In genomic region chrX:7604879-7605574, GRCm38 (mm10) we compare ENCODE assay signal across 7 mouse cellular contexts. TPM values are rescaled to one million over a fixed set of nuclear protein-coding genes. Genes with fewer than 3 reads are reported as not detected.
DNase-seq lines count a peak whose midpoint lies in the region; ATAC-seq and TF ChIP-seq lines count a peak whose summit lies in the region.

TSS of gene Ccdc22 (minus strand) at chrX:7605517.

- H3K9me3 ChIP-seq in embryonic facial prominence, embryonic 12.5 days = no peaks in the 10 kb centered on the region
- no peaks in the 10 kb centered on the region for H3K9me3 ChIP-seq in limb, embryonic 12.5 days
- no peaks in the 10 kb centered on the region for H3K9me3 ChIP-seq in midbrain, embryonic 15.5 days

- no peak within 1 kb of the TSS for H3K27ac ChIP-seq in embryonic facial prominence, embryonic 12.5 days
- no peak within 1 kb of the TSS for H3K27ac ChIP-seq in kidney, adult 2 months (ENCODE audit: insufficient read depth, low read depth, low read length)
- H3K27ac ChIP-seq in limb, embryonic 12.5 days = no peak within 1 kb of the TSS
- peak within 1 kb of the TSS; percentile 76 for H3K27ac ChIP-seq in midbrain, embryonic 15.5 days
- H3K27ac ChIP-seq in spleen, adult 2 months (ENCODE audit: insufficient read depth, low read length) = no peak within 1 kb of the TSS

- peak; percentile 80 for DNase-seq in adrenal gland, postnatal 25 days
- DNase-seq in heart, adult 18-20 months = peak; percentile 90 to 91
- peak; percentile 93 for DNase-seq in kidney, adult 2 months
- peak; percentile 57 to 79 for DNase-seq in spleen, adult 2 months (ENCODE audit: low read depth in 1 of 2, low spot score in 2 of 2)

- WGBS in embryonic facial prominence, embryonic 12.5 days = 24% methylated on average over 28 of the region's 28 CpGs
- under 1% methylated on average over 28 of the region's 28 CpGs for WGBS in kidney, adult 2 months
- 18% methylated on average over 28 of the region's 28 CpGs for WGBS in limb, embryonic 12.5 days
- WGBS in midbrain, embryonic 15.5 days = 22% methylated on average over 28 of the region's 28 CpGs
- WGBS in spleen, adult 2 months = 25% methylated on average over 28 of the region's 28 CpGs

- ATAC-seq in embryonic facial prominence, embryonic 12.5 days (ENCODE audit: insufficient number of reproducible peaks, insufficient read depth, low FRiP score, low TSS enrichment) = peak; percentile 90
- peak; percentile 88 for ATAC-seq in limb, embryonic 12.5 days (ENCODE audit: insufficient number of reproducible peaks, insufficient read depth, low FRiP score, low TSS enrichment, low read depth)
- ATAC-seq in midbrain, embryonic 15.5 days (replicated peaks) = peak; percentile 91

- no peak for TF ChIP-seq CTCF in kidney, adult 2 months (conservative IDR thresholded peaks at IDR 0.05; ENCODE audit: insufficient read depth, insufficient read length, low read depth, low read length)
- TF ChIP-seq CTCF in spleen, adult 2 months (IDR thresholded peaks at IDR 0.05; ENCODE audit: extremely low read depth, insufficient read depth, insufficient read length, insufficient replicate concordance) = no peak

- H3K4me2 ChIP-seq in embryonic facial prominence, embryonic 12.5 days (replicated peaks) = peak within 1 kb of the TSS; percentile 50
- peak within 1 kb of the TSS; percentile 54 for H3K4me2 ChIP-seq in limb, embryonic 12.5 days
- peak within 1 kb of the TSS; percentile 50 for H3K4me2 ChIP-seq in midbrain, embryonic 15.5 days

- no peak for TF ChIP-seq POLR2A in kidney, adult 2 months (IDR thresholded peaks at IDR 0.05; ENCODE audit: low read depth, low read length)
- no peak for TF ChIP-seq POLR2A in spleen, adult 2 months (IDR thresholded peaks at IDR 0.05; ENCODE audit: low read depth, low read length)

- H3K4me3 ChIP-seq in embryonic facial prominence, embryonic 12.5 days = peak within 1 kb of the TSS; percentile 45
- peak within 1 kb of the TSS; percentile 91 for H3K4me3 ChIP-seq in kidney, adult 2 months (ENCODE audit: insufficient read depth, low read depth, low read length)
- H3K4me3 ChIP-seq in limb, embryonic 12.5 days (replicated peaks) = peak within 1 kb of the TSS; percentile 43
- H3K4me3 ChIP-seq in midbrain, embryonic 15.5 days = peak within 1 kb of the TSS; percentile 50
- peak within 1 kb of the TSS; percentile 66 for H3K4me3 ChIP-seq in spleen, adult 2 months (ENCODE audit: extremely low read depth, insufficient read depth, insufficient read length)

- no peaks in the 10 kb centered on the region for H3K36me3 ChIP-seq in embryonic facial prominence, embryonic 12.5 days
- H3K36me3 ChIP-seq in kidney, adult 2 months (ENCODE audit: control insufficient read depth, insufficient read depth, low read length) = no peaks in the 10 kb centered on the region
- H3K36me3 ChIP-seq in limb, embryonic 12.5 days = no peaks in the 10 kb centered on the region
- no peaks in the 10 kb centered on the region for H3K36me3 ChIP-seq in midbrain, embryonic 15.5 days (replicated peaks)
- H3K36me3 ChIP-seq in spleen, adult 2 months (ENCODE audit: control insufficient read depth, insufficient read depth, low read length) = no peaks in the 10 kb centered on the region

- no peaks in the 10 kb centered on the region for H3K4me1 ChIP-seq in embryonic facial prominence, embryonic 12.5 days
- peaks cover 4% of the 10 kb centered on the region; the same call in 1 of the 2 replicates for H3K4me1 ChIP-seq in kidney, adult 2 months (ENCODE audit: control insufficient read depth, insufficient read depth, low read length)
- no peaks in the 10 kb centered on the region for H3K4me1 ChIP-seq in limb, embryonic 12.5 days (replicated peaks)
- H3K4me1 ChIP-seq in midbrain, embryonic 15.5 days = peaks cover 13% of the 10 kb centered on the region; the same call in 1 of the 2 replicates
- H3K4me1 ChIP-seq in spleen, adult 2 months (ENCODE audit: control insufficient read depth, insufficient read depth, insufficient read length) = no peaks in the 10 kb centered on the region; the same call in 1 of the 2 replicates

- H3K27me3 ChIP-seq in embryonic facial prominence, embryonic 12.5 days = no peaks in the 10 kb centered on the region
- no peaks in the 10 kb centered on the region for H3K27me3 ChIP-seq in kidney, adult 2 months (replicated peaks; ENCODE audit: control insufficient read depth, insufficient read depth, low read length)
- peaks cover 5% of the 10 kb centered on the region; the same call in 1 of the 2 replicates for H3K27me3 ChIP-seq in limb, embryonic 12.5 days
- no peaks in the 10 kb centered on the region for H3K27me3 ChIP-seq in midbrain, embryonic 15.5 days (replicated peaks)
- H3K27me3 ChIP-seq in spleen, adult 2 months (ENCODE audit: control insufficient read depth, insufficient read depth, low read length) = no peaks in the 10 kb centered on the region

- peak within 1 kb of the TSS; percentile 47 for H3K9ac ChIP-seq in embryonic facial prominence, embryonic 12.5 days
- no peak within 1 kb of the TSS; the same call in 1 of the 2 replicates for H3K9ac ChIP-seq in limb, embryonic 12.5 days (replicated peaks)
- peak within 1 kb of the TSS; percentile 46 for H3K9ac ChIP-seq in midbrain, embryonic 15.5 days

RNA-seq across cellular contexts. Expression of gene Ccdc22, which starts in this region (rescaled TPM):
- total RNA-seq in adrenal gland, postnatal 25 days (2021) = 30.3 and 32.3 TPM in 2 replicates
- 32.4 TPM in 2 replicates for polyA plus RNA-seq in embryonic facial prominence, embryonic 12.5 days (2016; fragmentation: Nextera tagmentation; extraction: Ambion mirVana)
- total RNA-seq in heart, adult 18-20 months (2021) = 10 to 100 TPM; 10.5 to 12.5 TPM
- polyA plus RNA-seq in kidney, adult 2 months (2012; rRNA removed) = 25.3 and 26.6 TPM in 2 replicates
- polyA plus RNA-seq in limb, embryonic 12.5 days (2016; fragmentation: Nextera tagmentation; extraction: Ambion mirVana) = 31.2 and 32.8 TPM in 2 replicates
- polyA plus RNA-seq in midbrain, embryonic 15.5 days (2015; fragmentation: Nextera tagmentation; extraction: Ambion mirVana) = 33.0 and 34.4 TPM in 2 replicates
- polyA plus RNA-seq in spleen, adult 2 months (2012; rRNA removed) = 15.1 and 19.9 TPM in 2 replicates
